Mouse (Mus musculus) stomach, postnatal 0 days (tissue): ENCODE results near the gene Arl8b.

Experiments
- CTCF ChIP-seq: IDR thresholded peaks from 2 replicates; pipeline ENCODE4 v1.5.1; 2016; ENCODE audit warnings: antibody characterized with exemption, low read depth, mild to moderate bottlenecking, moderate library complexity
- EP300 ChIP-seq: optimal IDR thresholded peaks from 2 replicates; pipeline ENCODE3; 2016; ENCODE audit warnings: antibody characterized with exemption

GRCm38 (mm10) chr6:108844093-108844492, 61.2 kb downstream of the Arl8b start:
- no peak for TF ChIP-seq CTCF
- TF ChIP-seq EP300: no peak
